ENCODE assay signal across 15 mouse cellular contexts in genomic region chr11:38463568-38464238, GRCm38 (mm10).
"Had no signal": no experiment of that assay in that cellular context is flagged by ENCODE, and none has a peak within 500 bp of the region (broad histone marks: within the 10 kb centered on the region; RNA-seq: fewer than 3 reads in every experiment).

No protein-coding gene starts in this region.

- H3K27ac ChIP-seq: hindbrain, embryonic 14.5 days; layer of hippocampus, adult 2 months; limb, embryonic 12.5 days; liver, embryonic 13.5 days; macrophage; midbrain, embryonic 12.5 days; neural tube, embryonic 13.5 days had no signal

- H3K9me3 ChIP-seq: limb, embryonic 12.5 days; liver, embryonic 13.5 days; midbrain, embryonic 12.5 days; neural tube, embryonic 13.5 days had no signal

- ATAC-seq: liver, postnatal 0 days; midbrain, embryonic 16.5 days had no signal

- DNase-seq: kidney, postnatal 14 days; liver; liver, embryonic 13.5 days; liver, postnatal 0 days; retina, postnatal 1 day; right cerebral cortex, postnatal 4 days; thymus, adult 18-20 months; thymus, postnatal 14 days had no signal

- H3K9ac ChIP-seq: hindbrain, embryonic 14.5 days; limb, embryonic 12.5 days; liver, embryonic 13.5 days; liver, postnatal 0 days; midbrain, embryonic 12.5 days; neural tube, embryonic 13.5 days had no signal

- H3K27me3 ChIP-seq: limb, embryonic 12.5 days; liver, embryonic 13.5 days; midbrain, embryonic 12.5 days; neural tube, embryonic 13.5 days had no signal

- H3K4me2 ChIP-seq: hindbrain, embryonic 14.5 days; limb, embryonic 12.5 days; liver, embryonic 13.5 days; midbrain, embryonic 12.5 days; neural tube, embryonic 13.5 days had no signal

- H3K36me3 ChIP-seq: limb, embryonic 12.5 days; liver, embryonic 13.5 days; midbrain, embryonic 12.5 days; neural tube, embryonic 13.5 days had no signal

- H3K4me3 ChIP-seq: layer of hippocampus, adult 2 months; limb, embryonic 12.5 days; liver, embryonic 13.5 days; midbrain, embryonic 12.5 days; neural tube, embryonic 13.5 days had no signal

- H3K4me1 ChIP-seq: limb, embryonic 12.5 days; liver, embryonic 13.5 days; midbrain, embryonic 12.5 days; neural tube, embryonic 13.5 days had no signal
